Mouse (Mus musculus) embryo, embryonic 10.5 days (tissue): ENCODE measurements at regions not wholly inside any gene's neighbourhood (a gene's known extent, or its start where the extent isn't known, plus 50 kb on each side); places are given as distances from the start of the nearest gene placed in this dataset.

ENCODE experiments used
- DNase-seq: peaks from one replicate; pipeline ENCODE4 v3.0.0-alpha.2; 2015; ENCODE audit warnings: low spot score

GRCm38 (mm10) chr14:72113377-72113993, 378.2 kb downstream of the Gm9195 start:
- no peak for DNase-seq

GRCm38 (mm10) chr14:72110689-72111088, 380.9 kb downstream of the Gm9195 start:
- DNase-seq: no peak

GRCm38 (mm10) chr14:72091579-72091978, 400.1 kb downstream of the Gm9195 start:
- no peak for DNase-seq

GRCm38 (mm10) chr14:72081473-72081872, 410.2 kb downstream of the Gm9195 start:
- no peak for DNase-seq

- DNase-seq: no peak
These were observed 427.4 kb downstream of the Gm9195 start for GRCm38 (mm10) chr14:72064111-72064812.

- peak; percentile 14 for DNase-seq
These were observed 448.8 kb downstream of the Gm9195 start for GRCm38 (mm10) chr14:72042881-72043236.

GRCm38 (mm10) chr14:72042112-72042880, 449.3 kb downstream of the Gm9195 start:
- peak; percentile 8 for DNase-seq

GRCm38 (mm10) chr14:72030396-72030795, 461.2 kb downstream of the Gm9195 start:
- no peak for DNase-seq

GRCm38 (mm10) chr14:72027362-72028020, 464.1 kb downstream of the Gm9195 start:
- DNase-seq: peak; percentile 6

- DNase-seq: no peak
These were observed 487.3 kb downstream of the Gm9195 start for GRCm38 (mm10) chr14:72004371-72004770.

- DNase-seq: no peak
These were observed 489.2 kb downstream of the Gm9195 start for GRCm38 (mm10) chr14:72002205-72003138.

- DNase-seq: no peak
These were observed 518.6 kb downstream of the Gm9195 start for GRCm38 (mm10) chr14:71973016-71973415.

- DNase-seq: no peak
These were observed 519.1 kb downstream of the Gm9195 start for GRCm38 (mm10) chr14:71972521-71972920.

- DNase-seq: peak; percentile 4
These were observed 524.0 kb downstream of the Gm9195 start for GRCm38 (mm10) chr14:71967646-71968045.

GRCm38 (mm10) chr14:71963389-71964169, 528.1 kb downstream of the Gm9195 start:
- DNase-seq: peak; percentile 24

- no peak for DNase-seq
These were observed 542.9 kb downstream of the Gm9195 start for GRCm38 (mm10) chr14:71948701-71949100.

- no peak for DNase-seq
These were observed 554.5 kb downstream of the Gm9195 start for GRCm38 (mm10) chr14:71937157-71937485.

- no peak for DNase-seq
These were observed 555.1 kb downstream of the Gm9195 start for GRCm38 (mm10) chr14:71936373-71937156.

- DNase-seq: no peak
These were observed 575.7 kb downstream of the Gm9195 start for GRCm38 (mm10) chr14:71915964-71916363.

GRCm38 (mm10) chr14:71910936-71911335, 580.7 kb downstream of the Gm9195 start:
- DNase-seq: no peak
